Mouse (Mus musculus) brain, embryonic 14.5 days (tissue): ENCODE results near the gene Cadm4.

Experiments
- CTCF ChIP-seq: fragments of 200-500 bp; IDR thresholded peaks from 2 replicates; pipeline ENCODE4 v1.5.1; 2012; ENCODE audit warnings: inconsistent platforms, mild to moderate bottlenecking, moderate library complexity, borderline replicate concordance; ENCODE audit not compliant: insufficient read depth, insufficient read length; ENCODE audit errors: extremely low read depth
- POLR2A ChIP-seq: fragments of 200-500 bp; IDR thresholded peaks from 2 replicates; pipeline ENCODE4 v1.6.1; 2012; ENCODE audit warnings: mild to moderate bottlenecking, inconsistent platforms, borderline replicate concordance; ENCODE audit not compliant: poor library complexity, insufficient read depth, insufficient read length, severe bottlenecking; ENCODE audit errors: extremely low read depth

DNA sequence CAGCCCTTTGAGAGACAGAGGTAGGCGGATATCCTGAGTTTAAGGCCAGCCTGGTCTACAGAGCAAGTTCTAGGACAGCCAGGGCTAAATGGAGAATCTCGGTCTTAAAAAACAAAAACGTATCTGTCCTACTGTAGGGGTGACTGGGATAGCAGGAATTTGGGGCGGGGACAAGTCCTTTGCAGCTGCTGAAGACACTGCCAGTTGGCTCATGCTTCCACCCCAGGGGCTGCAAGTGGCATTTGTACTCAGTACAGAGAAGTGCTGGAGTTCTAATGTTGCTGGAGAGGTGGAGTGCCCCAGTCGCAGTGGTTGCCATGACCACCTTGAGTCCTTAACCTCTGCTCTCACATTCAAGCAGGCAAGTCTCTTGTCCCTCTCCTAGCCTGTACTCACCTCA is 41.0 kb downstream of the Cadm4 start:
- no peak for TF ChIP-seq CTCF
- no peak for TF ChIP-seq POLR2A
